Mouse (Mus musculus) heart, embryonic 15.5 days (tissue): Measurements from ENCODE around the gene Adrm1. TPM values are rescaled to one million over a fixed set of nuclear protein-coding genes. Genes with fewer than 3 reads are reported as not detected.

Experiments used
- ATAC-seq: fragments of 200-750 bp; cut with Nextera tagmentation; replicated peaks from 2 replicates; pipeline ENCODE4 v1.8.0; 2017; ENCODE audit warnings: low read depth, moderate TSS enrichment; ENCODE audit not compliant: insufficient number of reproducible peaks, insufficient read depth, low FRiP score
- H3K27ac ChIP-seq: fragments of 300-500 bp; sonication (generic); 2 replicates; pipeline ENCODE4 v1.5.1; 2015; ENCODE audit warnings: mild to moderate bottlenecking, inconsistent platforms
- H3K27me3 ChIP-seq: fragments of 300-500 bp; sonication (generic); 2 replicates; pipeline ENCODE4 v1.6.1; 2015; ENCODE audit warnings: inconsistent platforms
- H3K36me3 ChIP-seq: fragments of 300-500 bp; sonication (generic); 2 replicates; pipeline ENCODE4 v1.6.1; 2015; ENCODE audit warnings: mild to moderate bottlenecking, inconsistent platforms
- H3K4me1 ChIP-seq: fragments of 300-500 bp; sonication (generic); replicated peaks from 2 replicates; pipeline ENCODE4 v1.6.1; 2015; ENCODE audit warnings: inconsistent platforms
- H3K4me2 ChIP-seq: fragments of 300-500 bp; sonication (generic); 2 replicates; pipeline ENCODE4 v1.6.1; 2015; ENCODE audit warnings: inconsistent platforms, mild to moderate bottlenecking, moderate library complexity
- H3K4me3 ChIP-seq: fragments of 300-500 bp; sonication (generic); 2 replicates; pipeline ENCODE4 v1.5.1; 2015; ENCODE audit warnings: mild to moderate bottlenecking, inconsistent platforms
- H3K9ac ChIP-seq: fragments of 300-500 bp; sonication (generic); 2 replicates; pipeline ENCODE4 v1.6.1; 2015; ENCODE audit warnings: mild to moderate bottlenecking, inconsistent platforms
- H3K9me3 ChIP-seq: fragments of 300-500 bp; sonication (generic); replicated peaks from 2 replicates; pipeline ENCODE4 v1.6.1; 2016; ENCODE audit warnings: inconsistent platforms
- WGBS: fragments of 180-500 bp; shearing (Covaris S2); methylation state at CpG from one replicate; pipeline ENCODE4 v1.1.7; 2015; ENCODE audit warnings: mixed read lengths; 5-methylcytosine and 5-hydroxymethylcytosine counted together
- microRNA-seq: library from miRNA; unstranded; fragments of <30 nt; microRNA quantifications from one replicate; pipeline ENCODE4, GENCODE M21; 2016
- polyA plus RNA-seq: library from polyadenylated mRNA; unstranded; fragments of >200 nt; fragmentation: Nextera tagmentation; extraction: Ambion mirVana; gene quantifications from 2 replicates; pipeline ENCODE4 v1.2.1, GENCODE M21; 2015

Adrm1 gene
- polyA plus RNA-seq, 1 experiment from 2014 or later = 123 TPM

GRCm38 (mm10) chr2:180218677-180219076, 47.4 kb downstream of the Adrm1 start:
- ATAC-seq = no peak; the same call in 1 of the 2 replicates
- Histone ChIP-seq H3K27me3 (no peaks in the 10 kb centered on the region), H3K9me3 (no peaks in the 10 kb centered on the region), H3K4me2 (no peak overlapping the region), H3K27ac (peak overlapping the region; percentile 59), H3K4me1 (peaks cover 77% of the 10 kb centered on the region), H3K36me3 (no peaks in the 10 kb centered on the region), H3K4me3 (no peak overlapping the region), H3K9ac (no peak overlapping the region)
- WGBS = 33% methylated on average over 5 of the region's 5 CpGs

GRCm38 (mm10) chr2:180219145-180219943, 48.1 kb downstream of the Adrm1 start:
- Histone ChIP-seq H3K9me3 (no peaks in the 10 kb centered on the region), H3K4me2 (no peak overlapping the region), H3K9ac (no peak overlapping the region), H3K27ac (peak overlapping the region; percentile 59), H3K4me1 (peaks cover 76% of the 10 kb centered on the region), H3K27me3 (peaks cover 5% of the 10 kb centered on the region; the same call in 1 of the 2 replicates), H3K4me3 (no peak overlapping the region), H3K36me3 (no peaks in the 10 kb centered on the region)
- 81% methylated on average over 15 of the region's 15 CpGs for WGBS
- no peak for ATAC-seq

- Histone ChIP-seq H3K4me1 (peaks cover 74% of the 10 kb centered on the region), H3K4me2 (no peak overlapping the region), H3K9me3 (no peaks in the 10 kb centered on the region), H3K4me3 (no peak overlapping the region), H3K27ac (0 out of 2 replicates have a peak overlapping the region, but pooled peaks have one; percentile 59), H3K36me3 (no peaks in the 10 kb centered on the region), H3K27me3 (peaks cover 5% of the 10 kb centered on the region; the same call in 1 of the 2 replicates), H3K9ac (no peak overlapping the region)
- 67% methylated on average over 9 of the region's 9 CpGs for WGBS
- ATAC-seq = no peak
Measured at GRCm38 (mm10) chr2:180220165-180220564, 48.9 kb downstream of the Adrm1 start.

GRCm38 (mm10) chr2:180221051-180221450, 49.8 kb downstream of the Adrm1 start:
- H3K36me3 ChIP-seq = no peaks in the 10 kb centered on the region
- no peaks in the 10 kb centered on the region for H3K9me3 ChIP-seq
- 78% methylated on average over 9 of the region's 9 CpGs for WGBS
- no peak overlapping the region for H3K9ac ChIP-seq
- no peak overlapping the region for H3K4me3 ChIP-seq
- no peak overlapping the region for H3K4me2 ChIP-seq
- peaks cover 9% of the 10 kb centered on the region for H3K27me3 ChIP-seq
- peaks cover 74% of the 10 kb centered on the region for H3K4me1 ChIP-seq
- no peak overlapping the region for H3K27ac ChIP-seq
- ATAC-seq = no peak

- H3K4me3 ChIP-seq = no peak overlapping the region
- no peaks in the 10 kb centered on the region for H3K9me3 ChIP-seq
- H3K9ac ChIP-seq = 0 out of 2 replicates have a peak overlapping the region, but pooled peaks have one; percentile 21
- no peaks in the 10 kb centered on the region for H3K36me3 ChIP-seq
- ATAC-seq = peak; percentile 15
- peak overlapping the region; percentile 25 for H3K4me2 ChIP-seq
- H3K27me3 ChIP-seq = peaks cover 12% of the 10 kb centered on the region
- H3K4me1 ChIP-seq = peaks cover 75% of the 10 kb centered on the region
- 18% methylated on average over 6 of the region's 6 CpGs for WGBS
- H3K27ac ChIP-seq = peak overlapping the region; percentile 60
Measured at GRCm38 (mm10) chr2:180222250-180222649, 51.0 kb downstream of the Adrm1 start.

- H3K4me1 ChIP-seq = peaks cover 68% of the 10 kb centered on the region
Measured at GRCm38 (mm10) chr2:180224647-180225043, 53.4 kb downstream of the Adrm1 start.

GRCm38 (mm10) chr2:180225044-180225761, 53.9 kb downstream of the Adrm1 start:
- WGBS = under 1% methylated on average over 54 of the region's 55 CpGs
- Histone ChIP-seq H3K4me1 (peaks cover 71% of the 10 kb centered on the region), H3K4me2 (peak overlapping the region; percentile 96), H3K9ac (peak overlapping the region; percentile 77), H3K36me3 (no peaks in the 10 kb centered on the region), H3K9me3 (no peaks in the 10 kb centered on the region), H3K27me3 (peaks cover 12% of the 10 kb centered on the region), H3K4me3 (peak overlapping the region; percentile 69), H3K27ac (peak overlapping the region; percentile 73)
- ATAC-seq = 0 out of 2 replicates have a peak, but pooled peaks have one; percentile 9

More at GRCm38 (mm10) chr2:180224647-180225043, 53.4 kb downstream of the Adrm1 start:
- no peaks in the 10 kb centered on the region for H3K36me3 ChIP-seq
- peak overlapping the region; percentile 73; the same call in 1 of the 2 replicates for H3K27ac ChIP-seq
- H3K4me2 ChIP-seq = peak overlapping the region; percentile 96
- no peak for ATAC-seq
- peak overlapping the region; percentile 77 for H3K9ac ChIP-seq
- WGBS = 10% methylated on average over 11 of the region's 13 CpGs
- H3K27me3 ChIP-seq = peaks cover 12% of the 10 kb centered on the region
- no peaks in the 10 kb centered on the region for H3K9me3 ChIP-seq
- H3K4me3 ChIP-seq = peak overlapping the region; percentile 69

Small RNA genes lying within 50 kb of the gene (microRNA-seq; reads per million reads assigned to microRNA genes)
- gene Mir7005 = not detected

Other genes with a start within 250 kb of the Adrm1 start
- gene Taf4, start 194.8 kb upstream of the Adrm1 start, polyA plus RNA-seq = 1.9 and 2.1 TPM in 2 replicates
- gene Lsm14b, start 146.5 kb upstream of the Adrm1 start, polyA plus RNA-seq = 5.5 and 6.3 TPM in 2 replicates
- 347 and 368 TPM in 2 replicates for gene Psma7, start 129.1 kb upstream of the Adrm1 start, polyA plus RNA-seq
- gene Ss18l1, start 129.0 kb upstream of the Adrm1 start, polyA plus RNA-seq = 2.5 and 4.1 TPM in 2 replicates
- 24.4 and 25.8 TPM in 2 replicates for gene Mtg2, start 100.9 kb upstream of the Adrm1 start, polyA plus RNA-seq
- gene Hrh3, start 67.0 kb upstream of the Adrm1 start, polyA plus RNA-seq = not detected in 2 replicates
- gene Osbpl2, start 52.2 kb upstream of the Adrm1 start, polyA plus RNA-seq = 31.5 and 36.9 TPM in 2 replicates
- gene Lama5, start 54.4 kb downstream of the Adrm1 start, polyA plus RNA-seq = 21.9 and 29.1 TPM in 2 replicates
- 259 and 352 TPM in 2 replicates for gene Rps21, start 85.9 kb downstream of the Adrm1 start, polyA plus RNA-seq
- gene Cables2, start 102.0 kb downstream of the Adrm1 start, polyA plus RNA-seq = 8.4 and 10.5 TPM in 2 replicates
- gene Rbbp8nl, start 118.4 kb downstream of the Adrm1 start, polyA plus RNA-seq = 0.06 and 0.28 TPM in 2 replicates
- gene Gata5, start 163.2 kb downstream of the Adrm1 start, polyA plus RNA-seq = 5.3 and 7.9 TPM in 2 replicates